Mouse (Mus musculus) cerebellum, adult 8-10 months (tissue): ENCODE results near the gene Ubald2.

Experiments
- DNase-seq: peaks from one replicate; pipeline ENCODE4 v3.0.0; 2022

The Ubald2 gene

GRCm38 (mm10) chr11:116434287-116434966 lies 533 bp downstream of the Ubald2 start:
- peak; percentile 40 for DNase-seq

- no peak for DNase-seq
These were observed 1.3 kb downstream of the Ubald2 start for GRCm38 (mm10) chr11:116434967-116435752.

GRCm38 (mm10) chr11:116435992-116436724 lies 2.3 kb downstream of the Ubald2 start:
- no peak for DNase-seq

GRCm38 (mm10) chr11:116436725-116437331 lies 2.9 kb downstream of the Ubald2 start:
- DNase-seq: no peak

- DNase-seq: no peak
These were observed 3.6 kb downstream of the Ubald2 start for GRCm38 (mm10) chr11:116437541-116437940.

GRCm38 (mm10) chr11:116439269-116440240 lies 5.7 kb downstream of the Ubald2 start:
- no peak for DNase-seq

GRCm38 (mm10) chr11:116440408-116441068 lies 6.6 kb downstream of the Ubald2 start:
- DNase-seq: no peak

- no peak for DNase-seq
These were observed 8.4 kb downstream of the Ubald2 start for GRCm38 (mm10) chr11:116442129-116442866.

GRCm38 (mm10) chr11:116442867-116443177 lies 8.9 kb downstream of the Ubald2 start:
- no peak for DNase-seq

- no peak for DNase-seq
These were observed 9.4 kb downstream of the Ubald2 start for GRCm38 (mm10) chr11:116443311-116443710.

GRCm38 (mm10) chr11:116443935-116444334 lies 10.0 kb downstream of the Ubald2 start:
- DNase-seq: no peak

- DNase-seq: peak; percentile 94
These were observed 11.9 kb downstream of the Ubald2 start for GRCm38 (mm10) chr11:116445596-116446307.

- no peak for DNase-seq
These were observed 12.5 kb downstream of the Ubald2 start for GRCm38 (mm10) chr11:116446308-116446887.

GRCm38 (mm10) chr11:116447822-116448221 lies 13.9 kb downstream of the Ubald2 start:
- DNase-seq: no peak

GRCm38 (mm10) chr11:116449341-116449740 lies 15.4 kb downstream of the Ubald2 start:
- DNase-seq: no peak

GRCm38 (mm10) chr11:116453889-116454288 lies 20.0 kb downstream of the Ubald2 start:
- DNase-seq: no peak

- no peak for DNase-seq
These were observed 22.3 kb downstream of the Ubald2 start for GRCm38 (mm10) chr11:116456234-116456633.

GRCm38 (mm10) chr11:116459786-116460185 lies 25.9 kb downstream of the Ubald2 start:
- DNase-seq: no peak

- no peak for DNase-seq
These were observed 29.4 kb downstream of the Ubald2 start for GRCm38 (mm10) chr11:116463338-116463737.

GRCm38 (mm10) chr11:116463833-116464232 lies 29.9 kb downstream of the Ubald2 start:
- peak; percentile 72 for DNase-seq
